Mouse (Mus musculus): ENCODE measurements around the gene Il6st.

DNA sequence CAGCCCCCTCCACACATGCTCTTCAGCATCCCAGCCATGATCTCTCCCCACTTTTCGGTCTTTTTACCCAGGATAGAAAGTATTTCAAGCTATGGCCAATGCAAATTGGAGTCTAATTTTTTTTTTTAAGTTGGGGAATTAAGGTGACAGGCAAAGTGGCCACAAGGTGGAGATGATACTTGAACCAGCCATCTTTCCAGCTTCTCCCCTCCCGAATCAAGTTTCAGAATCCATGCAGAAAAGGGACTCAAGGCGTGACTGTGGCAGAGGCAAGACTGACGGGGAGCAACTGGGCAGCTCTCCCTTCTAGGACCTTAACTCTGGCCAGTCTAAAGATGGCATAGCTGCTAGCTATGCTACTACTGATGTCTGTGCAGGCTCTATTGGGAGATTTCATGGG lies 5.9 kb upstream of the Il6st start:
- TF ChIP-seq EP300 (IDR thresholded peaks at IDR 0.05; ENCODE audit: insufficient read depth, low read depth, low read length): no peak
- TF ChIP-seq POLR2A (IDR thresholded peaks at IDR 0.05; ENCODE audit: insufficient read depth, low read depth, low read length): no peak

All from heart, adult 2 months (tissue).